In the genomic region with DNA sequence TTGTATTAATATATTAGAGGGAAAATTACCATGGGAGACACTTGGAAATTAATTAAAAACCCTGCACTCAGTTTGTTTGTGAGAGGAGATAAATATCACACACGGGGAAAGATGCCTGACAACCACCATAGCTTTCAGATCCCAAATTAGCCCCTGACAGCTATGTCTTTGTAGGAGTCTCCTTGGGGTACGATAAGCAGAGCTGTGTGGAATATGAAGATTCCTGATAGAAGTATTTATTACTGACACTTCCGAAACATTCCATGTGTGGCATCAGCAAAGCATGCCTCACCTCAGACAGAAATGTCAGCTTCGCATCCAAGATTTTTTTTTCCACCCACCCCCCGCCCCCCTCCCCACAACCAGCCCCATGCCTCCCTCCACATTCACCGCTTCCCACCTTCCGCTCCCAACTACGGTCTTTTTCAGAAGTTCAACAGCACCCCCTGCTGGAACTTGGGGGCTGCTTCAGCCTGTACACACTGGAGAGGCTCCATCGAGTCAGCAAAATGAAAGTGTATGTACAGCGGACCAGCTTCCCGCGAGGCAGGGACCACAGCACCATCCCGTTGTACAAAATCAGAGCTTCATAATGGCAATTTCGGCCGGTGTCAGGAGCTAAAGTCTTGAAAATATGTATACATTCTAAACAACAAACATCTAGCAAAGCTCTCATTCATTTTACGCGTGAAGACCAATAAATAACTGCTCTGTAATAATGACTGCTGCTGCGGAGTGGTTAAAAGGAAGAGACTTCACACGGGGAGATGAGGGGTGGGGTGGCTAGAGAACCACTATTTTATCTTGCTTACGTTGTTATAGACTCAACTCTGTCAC, we compare ENCODE assay signal across 8 mouse cellular contexts.
DNase-seq lines count a peak whose midpoint lies in the region; ATAC-seq and TF ChIP-seq lines count a peak whose summit lies in the region.

No protein-coding gene starts in this region.

- TF ChIP-seq CTCF in CH12.LX (conservative IDR thresholded peaks at IDR 0.05 in 1 of 2, IDR thresholded peaks at IDR 0.05 in 1 of 2; ENCODE audit: low read depth in 2 of 2, low read length in 2 of 2) = peak; percentile 20 to 74; a peak in 2 of 4 replicates
- TF ChIP-seq CTCF in heart, postnatal 0 days (IDR thresholded peaks at IDR 0.05; ENCODE audit: low read depth) = peak; percentile 70
- peak; percentile 84 for TF ChIP-seq CTCF in stomach, postnatal 0 days (IDR thresholded peaks at IDR 0.05; ENCODE audit: low read depth)

- no peaks in the 10 kb centered on the region for H3K9me3 ChIP-seq in CH12.LX (replicated peaks; ENCODE audit: low read length)
- no peaks in the 10 kb centered on the region; the same call in 1 of the 2 replicates for H3K9me3 ChIP-seq in forebrain, embryonic 11.5 days (ENCODE audit: control insufficient read depth, low read length)
- H3K9me3 ChIP-seq in heart, postnatal 0 days (replicated peaks; ENCODE audit: control insufficient read depth, low read length) = no peaks in the 10 kb centered on the region
- no peaks in the 10 kb centered on the region for H3K9me3 ChIP-seq in liver, embryonic 15.5 days (replicated peaks)
- H3K9me3 ChIP-seq in neural tube, embryonic 12.5 days = no peaks in the 10 kb centered on the region
- H3K9me3 ChIP-seq in stomach, postnatal 0 days (ENCODE audit: control insufficient read depth, low read length) = no peaks in the 10 kb centered on the region

- ATAC-seq in forebrain, embryonic 11.5 days (replicated peaks; ENCODE audit: low FRiP score) = peak; percentile 96
- peak; percentile 80; the same call in 1 of the 2 replicates for ATAC-seq in heart, postnatal 0 days (ENCODE audit: insufficient read depth, low read depth)
- ATAC-seq in liver, embryonic 15.5 days (ENCODE audit: insufficient read depth) = peak; percentile 52; the same call in 1 of the 2 replicates
- peak; percentile 99 for ATAC-seq in neural tube, embryonic 12.5 days (ENCODE audit: low FRiP score, low read depth)
- peak; percentile 86 for ATAC-seq in stomach, postnatal 0 days (ENCODE audit: low FRiP score, low TSS enrichment)

- peaks cover 0 to 14% of the 10 kb centered on the region in 2 experiments; a peak in 2 of 4 replicates for H3K4me1 ChIP-seq in CH12.LX (ENCODE audit: control insufficient read depth in 1 of 2, insufficient read depth in 2 of 2)
- no peaks in the 10 kb centered on the region; the same call in 1 of the 2 replicates for H3K4me1 ChIP-seq in forebrain, embryonic 11.5 days (replicated peaks; ENCODE audit: control insufficient read depth, insufficient read depth, low read length)
- no peaks in the 10 kb centered on the region for H3K4me1 ChIP-seq in heart, postnatal 0 days (ENCODE audit: control insufficient read depth, insufficient read depth)
- no peaks in the 10 kb centered on the region for H3K4me1 ChIP-seq in liver, embryonic 15.5 days (replicated peaks)
- 0 out of 2 replicates have a peak, but pooled peaks cover 3% of the 10 kb centered on the region for H3K4me1 ChIP-seq in neural tube, embryonic 12.5 days
- H3K4me1 ChIP-seq in stomach, postnatal 0 days (replicated peaks; ENCODE audit: control insufficient read depth, insufficient read depth) = no peaks in the 10 kb centered on the region

- TF ChIP-seq EP300 in CH12.LX (IDR thresholded peaks at IDR 0.05; ENCODE audit: low read length) = no peak
- TF ChIP-seq EP300 in heart, postnatal 0 days (IDR thresholded peaks at IDR 0.05; ENCODE audit: low read depth) = no peak
- no peak for TF ChIP-seq EP300 in stomach, postnatal 0 days (optimal IDR thresholded peaks at IDR 0.05)

- H3K27ac ChIP-seq in CH12.LX (ENCODE audit: insufficient read depth, low read depth) = no peak overlapping the region
- no peak overlapping the region for H3K27ac ChIP-seq in forebrain, embryonic 11.5 days (ENCODE audit: low read depth, low read length)
- H3K27ac ChIP-seq in heart, postnatal 0 days (ENCODE audit: low read depth) = no peak overlapping the region
- H3K27ac ChIP-seq in liver, embryonic 15.5 days (replicated peaks) = no peak overlapping the region
- H3K27ac ChIP-seq in neural tube, embryonic 12.5 days = no peak overlapping the region
- no peak overlapping the region for H3K27ac ChIP-seq in stomach, postnatal 0 days (replicated peaks)

- in situ Hi-C loops in CH12.LX (cut with MboI; ENCODE audit: low pct_ligation_motif_present, low pct_unique_long_range_greater_than_20kb, low sequenced_read_pairs) = no loop called here

- dilution Hi-C loops in CH12.LX (cut with MboI; ENCODE audit: extremely low pct_ligation_motif_present, extremely low pct_unique_long_range_greater_than_20kb, low sequenced_read_pairs) = no loop called here

- 30% methylated on average over 20 of the region's 20 CpGs for WGBS in forebrain, embryonic 11.5 days
- WGBS in heart, postnatal 0 days = 27% methylated on average over 20 of the region's 20 CpGs
- WGBS in liver, embryonic 15.5 days (ENCODE audit: insufficient replicate concordance) = 21% methylated on average over 20 of the region's 20 CpGs
- 26% methylated on average over 20 of the region's 20 CpGs for WGBS in neural tube, embryonic 12.5 days
- WGBS in stomach, postnatal 0 days = 26% methylated on average over 20 of the region's 20 CpGs

- DNase-seq in CH12.LX (ENCODE audit: extremely low read depth) = peak; percentile 89
- DNase-seq in brain, embryonic 18.5 days (ENCODE audit: low read depth, low spot score) = peak; percentile 84
- peak; percentile 90 for DNase-seq in forebrain, embryonic 11.5 days (ENCODE audit: low spot score)
- DNase-seq in heart, postnatal 0 days (ENCODE audit: low spot score) = peak; percentile 67
- peak; percentile 77 to 80 for DNase-seq in kidney, postnatal 4 days
- DNase-seq in stomach, postnatal 0 days (ENCODE audit: low spot score) = peak; percentile 76

- H3K27me3 ChIP-seq in CH12.LX (replicated peaks) = no peaks in the 10 kb centered on the region
- no peaks in the 10 kb centered on the region for H3K27me3 ChIP-seq in forebrain, embryonic 11.5 days (ENCODE audit: control insufficient read depth, insufficient read depth, low read length)
- H3K27me3 ChIP-seq in heart, postnatal 0 days (ENCODE audit: control insufficient read depth, insufficient read depth, low read length) = no peaks in the 10 kb centered on the region
- no peaks in the 10 kb centered on the region for H3K27me3 ChIP-seq in liver, embryonic 15.5 days
- H3K27me3 ChIP-seq in neural tube, embryonic 12.5 days (replicated peaks) = no peaks in the 10 kb centered on the region
- no peaks in the 10 kb centered on the region for H3K27me3 ChIP-seq in stomach, postnatal 0 days (ENCODE audit: control insufficient read depth, insufficient read depth, low read length)

- H3K9ac ChIP-seq in CH12.LX (ENCODE audit: insufficient read depth, low read depth) = no peak overlapping the region
- no peak overlapping the region for H3K9ac ChIP-seq in forebrain, embryonic 11.5 days (ENCODE audit: low read length)
- H3K9ac ChIP-seq in heart, postnatal 0 days (replicated peaks; ENCODE audit: low read depth, low read length) = no peak overlapping the region
- H3K9ac ChIP-seq in liver, embryonic 15.5 days = no peak overlapping the region
- peak overlapping the region; percentile 40; the same call in 1 of the 2 replicates for H3K9ac ChIP-seq in neural tube, embryonic 12.5 days
- no peak overlapping the region for H3K9ac ChIP-seq in stomach, postnatal 0 days (ENCODE audit: low read length)

- H3K79me2 ChIP-seq in CH12.LX (replicated peaks; ENCODE audit: control insufficient read depth, extremely low read depth, insufficient read depth, poor library complexity, severe bottlenecking) = no peaks in the 10 kb centered on the region

- TF ChIP-seq POLR2A in CH12.LX (IDR thresholded peaks at IDR 0.05; ENCODE audit: low read depth, low read length) = no peak

- peak; percentile 76 for TF ChIP-seq RAD21 in CH12.LX (IDR thresholded peaks at IDR 0.05; ENCODE audit: low read depth, low read length)

- H3K36me3 ChIP-seq in CH12.LX (replicated peaks in 1 of 2; ENCODE audit: control insufficient read depth in 1 of 2, insufficient read depth in 1 of 2, low read length in 1 of 2) = no peaks in the 10 kb centered on the region
- no peaks in the 10 kb centered on the region for H3K36me3 ChIP-seq in forebrain, embryonic 11.5 days (ENCODE audit: control insufficient read depth, insufficient read depth, low read length)
- H3K36me3 ChIP-seq in heart, postnatal 0 days (replicated peaks; ENCODE audit: control insufficient read depth, insufficient read depth, low read length) = no peaks in the 10 kb centered on the region
- H3K36me3 ChIP-seq in liver, embryonic 15.5 days (replicated peaks) = no peaks in the 10 kb centered on the region
- no peaks in the 10 kb centered on the region for H3K36me3 ChIP-seq in neural tube, embryonic 12.5 days
- H3K36me3 ChIP-seq in stomach, postnatal 0 days (ENCODE audit: control insufficient read depth, insufficient read depth, low read length) = no peaks in the 10 kb centered on the region

- H3K4me3 ChIP-seq in CH12.LX (replicated peaks in 1 of 3; ENCODE audit: low read depth in 2 of 3, low read length in 2 of 3, poor library complexity in 1 of 3) = peak overlapping the region; percentile 23 to 47 (median 44)
- 0 out of 2 replicates have a peak overlapping the region, but pooled peaks have one; percentile 10 for H3K4me3 ChIP-seq in forebrain, embryonic 11.5 days (ENCODE audit: low read depth, low read length)
- H3K4me3 ChIP-seq in heart, postnatal 0 days (ENCODE audit: low read depth, low read length) = peak overlapping the region; percentile 39
- H3K4me3 ChIP-seq in liver, embryonic 15.5 days (replicated peaks) = peak overlapping the region; percentile 40
- 0 out of 2 replicates have a peak overlapping the region, but pooled peaks have one; percentile 5 for H3K4me3 ChIP-seq in neural tube, embryonic 12.5 days
- H3K4me3 ChIP-seq in stomach, postnatal 0 days (ENCODE audit: low read depth, low read length) = peak overlapping the region; percentile 35

- peak overlapping the region; percentile 81 for H3K4me2 ChIP-seq in CH12.LX (ENCODE audit: insufficient read depth, low read depth, poor library complexity, severe bottlenecking)
- H3K4me2 ChIP-seq in forebrain, embryonic 11.5 days (ENCODE audit: low read depth, low read length, severe bottlenecking) = peak overlapping the region; percentile 26; the same call in 1 of the 2 replicates
- H3K4me2 ChIP-seq in heart, postnatal 0 days (ENCODE audit: low read depth, low read length) = peak overlapping the region; percentile 50
- peak overlapping the region; percentile 50 for H3K4me2 ChIP-seq in liver, embryonic 15.5 days
- H3K4me2 ChIP-seq in neural tube, embryonic 12.5 days (replicated peaks) = peak overlapping the region; percentile 48
- H3K4me2 ChIP-seq in stomach, postnatal 0 days (replicated peaks; ENCODE audit: low read depth) = peak overlapping the region; percentile 42

TF ChIP-seq in CH12.LX, 34 proteins besides CTCF, POLR2A, EP300 and RAD21:
- TF ChIP-seq IRF4 (IDR thresholded peaks at IDR 0.05; ENCODE audit: low read depth, low read length) (0 out of 2 replicates have a peak, but pooled peaks have one; percentile 18), MAZ (IDR thresholded peaks at IDR 0.05; ENCODE audit: low read depth, low read length) (no peak), MAFK (IDR thresholded peaks at IDR 0.05; ENCODE audit: insufficient replicate concordance, low read length) (peak; percentile 71; the same call in 1 of the 2 replicates), SIN3A (IDR thresholded peaks at IDR 0.05; ENCODE audit: low read length) (no peak), POLR2AphosphoS2 (IDR thresholded peaks at IDR 0.05; ENCODE audit: low read depth, low read length) (no peak), SMC3 (IDR thresholded peaks at IDR 0.05; ENCODE audit: low read depth, low read length) (peak; percentile 48)

Comparison
In these comparisons a context has a peak if more than half of its experiments do, and no peak if none do; other contexts are left out.
1. H3K4me2 ChIP-seq: peak in every context shown above with its lines; median percentile 81 in CH12.LX; 50 in heart, postnatal 0 days; 50 in liver, embryonic 15.5 days; 48 in neural tube, embryonic 12.5 days; 42 in stomach, postnatal 0 days; 26 in forebrain, embryonic 11.5 days.